Mouse (Mus musculus) heart, embryonic 10.5 days (tissue): ENCODE data around the gene Prpf19. TPM values are rescaled to one million over a fixed set of nuclear protein-coding genes. Genes with fewer than 3 reads are reported as not detected.

Experiments used
- DNase-seq: peaks from one replicate; pipeline ENCODE4 v3.0.0-alpha.2; 2017; ENCODE audit warnings: low spot score
- H3K27ac ChIP-seq: fragments of 300-500 bp; sonication (generic); 2 replicates; pipeline ENCODE4 v1.5.1; 2016; ENCODE audit warnings: mild to moderate bottlenecking
- H3K27me3 ChIP-seq: fragments of 300-500 bp; sonication (generic); 2 replicates; pipeline ENCODE4 v1.6.1; 2016; ENCODE audit warnings: mild to moderate bottlenecking; ENCODE audit not compliant: poor library complexity, insufficient read depth, severe bottlenecking
- H3K36me3 ChIP-seq: fragments of 300-500 bp; sonication (generic); 2 replicates; pipeline ENCODE4 v1.6.1; 2016; ENCODE audit warnings: mild to moderate bottlenecking, moderate library complexity
- H3K4me1 ChIP-seq: fragments of 300-500 bp; sonication (generic); 2 replicates; pipeline ENCODE4 v1.6.1; 2016; ENCODE audit warnings: mild to moderate bottlenecking
- H3K4me3 ChIP-seq: fragments of 300-500 bp; sonication (generic); 2 replicates; pipeline ENCODE4 v1.5.1; 2016; ENCODE audit warnings: mild to moderate bottlenecking, moderate library complexity
- H3K9me3 ChIP-seq: fragments of 300-500 bp; sonication (generic); 2 replicates; pipeline ENCODE4 v1.6.1; 2016; ENCODE audit warnings: mild to moderate bottlenecking, moderate library complexity
- WGBS: fragments of 180-500 bp; shearing (Covaris S2); methylation state at CpG from one replicate; pipeline ENCODE4 v1.1.7; 2016; 5-methylcytosine and 5-hydroxymethylcytosine counted together
- polyA plus RNA-seq: library from polyadenylated mRNA; unstranded; fragments of >200 nt; fragmentation: Nextera tagmentation; extraction: Ambion mirVana; gene quantifications from 2 replicates; pipeline ENCODE4 v1.2.1, GENCODE M21; 2016

Gene Prpf19
- polyA plus RNA-seq, result 21.3 and 48.5 TPM in 2 replicates

DNA sequence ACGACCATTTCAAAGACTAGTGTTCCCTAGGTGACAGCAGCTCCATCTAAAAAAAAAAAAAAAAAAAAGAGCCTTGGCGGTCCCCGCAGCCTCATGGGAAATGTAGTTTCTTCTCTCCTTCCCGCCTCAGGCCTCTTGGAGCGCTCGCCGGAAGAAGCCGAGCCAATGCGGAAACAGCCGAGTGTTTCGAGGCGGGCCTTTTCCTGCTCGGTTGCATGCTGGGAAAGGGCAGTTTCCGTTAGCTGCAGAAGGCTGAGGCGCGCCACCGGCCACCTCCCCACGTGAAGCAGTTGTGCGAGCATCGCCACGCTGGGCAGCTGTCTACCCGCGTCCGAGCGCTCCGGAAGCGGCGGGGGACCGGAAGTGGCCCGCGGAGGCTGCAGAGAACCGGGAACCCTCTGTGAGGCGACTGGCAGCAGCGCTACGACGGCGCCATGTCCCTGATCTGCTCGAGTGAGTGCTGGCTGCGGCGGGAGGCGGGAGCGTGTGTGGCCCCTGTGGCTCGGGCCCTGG lies at the start of gene Prpf19:
Gene Prpf19, plus strand, starts transcription at position 216 of the 513 bp plus-strand sequence.
- Histone ChIP-seq H3K4me3 (peak within 1 kb of the TSS; percentile 93), H3K27ac (peak within 1 kb of the TSS; percentile 92), H3K27me3 (no peaks in the 10 kb centered on the region), H3K36me3 (peaks cover 29% of the 10 kb centered on the region), H3K4me1 (peaks cover 22% of the 10 kb centered on the region), H3K9me3 (no peaks in the 10 kb centered on the region)
- DNase-seq, result peak; percentile 99
- under 1% methylated on average over 43 of the region's 43 CpGs for WGBS

DNA sequence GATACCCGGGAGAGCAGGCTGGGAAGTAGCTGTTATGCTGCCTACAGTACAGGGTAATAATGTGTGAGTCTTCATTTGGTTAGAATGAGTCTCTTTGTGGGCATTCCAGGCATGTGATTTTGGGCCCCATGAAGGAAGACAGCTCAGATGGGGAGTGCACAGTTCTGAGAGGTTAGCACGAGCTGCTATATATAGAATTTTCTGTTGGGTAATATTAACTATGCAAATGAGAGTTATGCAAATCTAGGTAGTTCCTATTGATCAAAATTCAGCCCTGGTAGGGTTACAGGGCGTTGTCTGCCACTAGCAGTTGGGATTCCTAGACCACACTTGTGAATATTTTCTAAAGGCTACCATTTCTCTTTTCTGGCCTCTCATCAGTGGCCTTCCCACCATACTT lies 49.6 kb upstream of the Prpf19 start:
- Histone ChIP-seq H3K4me3 (no peak overlapping the region), H3K27ac (no peak overlapping the region), H3K27me3 (peaks cover 22% of the 10 kb centered on the region; the same call in 1 of the 2 replicates), H3K36me3 (no peaks in the 10 kb centered on the region), H3K4me1 (peaks cover 18% of the 10 kb centered on the region), H3K9me3 (no peaks in the 10 kb centered on the region)
- no peak for DNase-seq
- WGBS, result 74% methylated on average over 3 of the region's 3 CpGs

DNA sequence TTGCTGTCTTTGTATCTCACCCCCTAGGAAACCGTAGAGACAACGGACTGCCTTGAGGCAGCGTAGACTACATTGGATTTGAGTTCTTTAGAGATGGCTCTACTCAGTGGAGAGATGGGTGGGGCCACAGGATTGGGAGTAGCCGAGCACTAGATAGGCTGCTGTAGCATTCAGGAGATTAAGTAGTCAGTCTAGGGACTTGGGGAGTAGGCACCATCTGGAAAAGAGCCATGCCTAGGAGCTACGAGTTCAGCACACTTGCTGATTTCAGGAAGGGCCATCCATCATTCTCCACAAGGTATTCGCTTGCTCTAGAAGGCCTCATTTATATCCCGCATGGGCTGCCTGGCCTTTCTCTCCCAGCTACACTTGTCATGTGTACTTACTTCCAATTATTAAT lies 48.9 kb upstream of the Prpf19 start:
- WGBS, result 71% methylated on average over 7 of the region's 7 CpGs
- no peak overlapping the region for H3K27ac ChIP-seq
- no peaks in the 10 kb centered on the region for H3K9me3 ChIP-seq
- H3K36me3 ChIP-seq, result no peaks in the 10 kb centered on the region
- DNase-seq, result no peak
- no peak overlapping the region for H3K4me3 ChIP-seq
- peaks cover 18% of the 10 kb centered on the region for H3K4me1 ChIP-seq
- H3K27me3 ChIP-seq, result peaks cover 22% of the 10 kb centered on the region; the same call in 1 of the 2 replicates

DNA sequence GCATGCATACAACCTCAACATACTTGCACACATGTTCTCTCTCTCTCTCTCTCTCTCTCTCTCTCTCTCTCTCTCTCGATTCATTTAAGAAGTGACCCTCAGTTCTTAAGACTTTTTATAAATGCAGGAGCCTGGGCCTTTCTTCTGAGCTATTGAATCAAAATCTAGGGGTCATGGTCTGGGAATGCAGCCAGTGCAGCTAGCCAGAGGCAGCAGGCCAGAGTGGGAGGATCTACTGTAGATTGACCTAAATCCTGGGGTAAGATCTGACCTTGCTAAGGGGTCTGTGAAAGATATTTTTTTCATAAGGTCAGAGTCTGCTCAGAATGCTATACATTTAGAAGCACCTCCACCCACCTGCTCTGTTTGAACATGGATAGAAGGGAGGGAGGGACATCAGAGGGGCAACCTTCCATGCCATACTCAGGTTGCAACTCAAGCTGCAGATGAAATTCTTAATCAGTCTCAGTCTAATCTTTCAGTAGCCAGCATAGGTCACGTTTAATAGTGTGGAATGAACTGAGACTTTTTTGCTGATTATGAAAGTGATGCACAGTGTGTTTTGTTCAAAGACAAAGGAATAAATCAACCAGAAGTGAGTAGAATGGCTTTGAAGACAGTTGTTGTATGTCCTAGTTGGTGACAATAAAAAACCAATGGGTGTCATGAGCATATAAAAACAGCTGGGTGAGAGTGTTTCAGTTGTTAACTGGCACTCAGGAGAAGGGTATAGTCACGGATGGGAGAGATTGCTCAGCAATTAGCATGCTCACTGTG lies 47.5 kb upstream of the Prpf19 start:
- H3K9me3 ChIP-seq, result no peaks in the 10 kb centered on the region
- H3K27me3 ChIP-seq, result peaks cover 18% of the 10 kb centered on the region; the same call in 1 of the 2 replicates
- no peak for DNase-seq
- no peak overlapping the region for H3K27ac ChIP-seq
- H3K36me3 ChIP-seq, result no peaks in the 10 kb centered on the region
- H3K4me1 ChIP-seq, result peaks cover 7% of the 10 kb centered on the region
- no peak overlapping the region for H3K4me3 ChIP-seq
- WGBS, result 67% methylated on average over 3 of the region's 3 CpGs

DNA sequence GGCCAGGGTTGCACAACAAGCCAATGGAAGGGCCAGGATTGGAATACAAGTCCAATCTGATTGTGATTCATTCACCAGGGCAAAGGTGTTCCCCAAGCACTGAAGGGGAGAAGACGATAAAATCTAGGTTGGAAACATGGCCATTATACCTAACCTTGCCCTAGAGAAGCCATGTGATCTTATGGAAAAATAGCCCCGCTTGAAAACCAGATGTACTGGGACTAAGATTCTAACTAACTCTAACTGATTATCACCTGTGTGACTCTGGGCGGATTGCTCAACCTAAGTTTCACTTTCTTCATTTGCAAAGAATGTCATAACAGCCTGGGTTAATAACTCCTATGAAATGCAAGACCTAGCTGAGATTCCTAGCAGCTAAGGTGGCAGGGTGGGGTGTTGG lies 39.6 kb upstream of the Prpf19 start:
- H3K9me3 ChIP-seq, result no peaks in the 10 kb centered on the region
- WGBS, result 86% methylated on average over 3 of the region's 3 CpGs
- H3K27me3 ChIP-seq, result no peaks in the 10 kb centered on the region
- peaks cover 6% of the 10 kb centered on the region for H3K4me1 ChIP-seq
- no peak for DNase-seq
- no peak overlapping the region for H3K27ac ChIP-seq
- peaks cover 43% of the 10 kb centered on the region for H3K36me3 ChIP-seq
- no peak overlapping the region for H3K4me3 ChIP-seq

DNA sequence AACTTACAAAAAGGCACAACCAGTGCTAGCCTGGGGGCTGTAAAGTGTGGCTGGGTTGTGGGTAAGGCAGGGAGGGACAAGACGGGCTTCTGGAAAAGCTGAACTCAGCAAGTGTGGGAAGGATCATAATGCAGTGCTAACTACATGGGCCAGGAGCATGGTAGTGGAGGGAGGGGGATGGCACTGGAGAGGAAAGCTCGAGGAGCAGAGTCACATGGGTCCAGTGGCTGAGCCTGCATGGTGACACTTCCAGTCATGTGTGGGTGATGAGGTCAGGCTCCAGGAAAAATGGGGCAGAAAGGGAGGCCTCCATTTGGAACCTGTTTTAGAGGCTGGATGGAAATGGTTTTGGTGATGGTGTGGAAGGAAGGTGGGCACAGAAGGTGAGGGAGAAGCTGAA lies 38.5 kb upstream of the Prpf19 start:
- no peaks in the 10 kb centered on the region for H3K27me3 ChIP-seq
- H3K4me3 ChIP-seq, result no peak overlapping the region
- H3K36me3 ChIP-seq, result peaks cover 54% of the 10 kb centered on the region
- H3K27ac ChIP-seq, result no peak overlapping the region
- no peak for DNase-seq
- H3K4me1 ChIP-seq, result peaks cover 7% of the 10 kb centered on the region
- H3K9me3 ChIP-seq, result no peaks in the 10 kb centered on the region
- 56% methylated on average over 2 of the region's 2 CpGs for WGBS

DNA sequence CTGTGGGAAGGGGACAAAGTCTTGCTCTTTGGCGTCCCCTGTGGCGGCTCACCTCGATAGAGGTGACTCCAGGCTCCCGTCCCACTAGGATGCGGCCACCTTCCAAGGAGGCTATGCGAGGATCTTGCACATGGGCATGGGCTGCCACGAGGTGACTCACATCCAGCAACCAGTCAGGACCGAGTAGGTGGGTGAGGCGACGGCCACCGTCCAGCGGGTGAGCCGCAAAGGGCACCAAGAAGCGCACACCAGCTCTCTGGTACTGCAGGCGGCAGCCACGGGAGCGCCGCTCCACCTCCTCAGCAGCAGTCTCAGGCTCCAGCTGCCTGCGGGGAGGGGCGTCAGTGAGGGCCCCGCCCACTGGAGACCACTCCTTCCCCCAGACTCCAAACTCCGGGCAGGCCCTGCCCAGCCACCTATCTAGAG lies 34.9 kb upstream of the Prpf19 start:
- Histone ChIP-seq H3K27ac (no peak overlapping the region), H3K9me3 (no peaks in the 10 kb centered on the region), H3K36me3 (peaks cover 90% of the 10 kb centered on the region), H3K4me3 (no peak overlapping the region), H3K4me1 (peaks cover 7% of the 10 kb centered on the region), H3K27me3 (no peaks in the 10 kb centered on the region)
- no peak for DNase-seq
- 44% methylated on average over 21 of the region's 22 CpGs for WGBS

DNA sequence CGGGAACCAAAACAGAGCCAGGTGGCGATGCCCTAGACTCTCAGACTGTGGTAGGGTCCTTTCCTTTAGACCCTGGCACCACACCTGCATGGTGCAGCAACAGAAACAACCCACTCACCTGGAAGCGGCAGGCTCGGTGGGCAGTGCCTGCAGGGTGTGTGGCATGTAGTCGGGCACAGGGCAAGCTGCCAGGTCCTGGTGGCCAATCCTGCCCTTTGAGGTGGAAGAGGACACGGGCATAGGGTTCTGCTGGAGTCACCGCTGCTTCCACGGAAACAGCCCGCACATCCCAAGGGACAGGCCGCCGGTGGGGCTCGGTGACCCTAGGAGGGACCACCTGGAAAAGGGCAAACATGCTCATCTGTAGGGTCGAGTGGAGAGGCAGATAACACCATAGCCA lies 28.7 kb upstream of the Prpf19 start:
- 92% methylated on average over 13 of the region's 13 CpGs for WGBS
- Histone ChIP-seq H3K4me3 (no peak overlapping the region), H3K36me3 (peaks cover 67% of the 10 kb centered on the region)

DNA sequence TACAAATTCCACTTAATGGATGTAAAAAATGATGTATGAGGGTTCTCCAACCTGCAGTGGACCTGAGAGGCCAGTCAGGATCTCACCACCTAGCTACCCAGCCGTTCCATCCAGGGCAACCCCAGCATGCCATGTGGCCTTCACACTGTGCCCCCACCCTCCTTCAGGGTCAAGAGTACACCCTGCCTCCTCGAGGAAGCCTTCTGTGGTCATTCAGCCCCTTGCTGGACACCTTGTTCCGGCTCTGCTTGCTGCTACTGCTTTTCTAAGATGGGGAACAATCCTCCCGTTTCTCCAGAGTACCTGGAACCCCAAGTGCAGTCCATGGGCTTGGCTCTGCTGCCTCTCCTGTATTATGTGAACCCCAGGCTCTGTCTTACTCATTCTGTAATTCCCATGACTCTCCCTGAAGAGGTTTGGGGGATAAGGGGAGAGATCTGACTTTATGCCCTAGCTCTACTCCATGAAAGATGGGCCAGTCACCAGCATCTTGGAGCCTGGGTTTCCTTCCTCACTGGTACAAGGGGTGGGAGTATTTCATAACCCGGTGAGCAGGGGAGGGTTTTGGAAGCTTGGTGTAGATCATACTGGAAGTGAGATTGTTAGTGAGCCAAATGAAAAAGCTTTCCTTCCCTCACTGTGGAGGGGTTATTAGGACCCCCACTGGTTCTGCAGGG lies 26.9 kb upstream of the Prpf19 start:
- peaks cover 67% of the 10 kb centered on the region for H3K36me3 ChIP-seq
- no peaks in the 10 kb centered on the region for H3K27me3 ChIP-seq
- WGBS, result 42% methylated on average over 5 of the region's 5 CpGs
- no peak for DNase-seq
- 0 out of 2 replicates have a peak overlapping the region, but pooled peaks have one; percentile 96 for H3K27ac ChIP-seq
- peak overlapping the region; percentile 89 for H3K4me3 ChIP-seq
- H3K4me1 ChIP-seq, result peaks cover 34% of the 10 kb centered on the region
- no peaks in the 10 kb centered on the region for H3K9me3 ChIP-seq

More for the DNA sequence above, 28.7 kb upstream of the Prpf19 start:
- Histone ChIP-seq H3K9me3 (no peaks in the 10 kb centered on the region), H3K27me3 (no peaks in the 10 kb centered on the region), H3K27ac (no peak overlapping the region), H3K4me1 (peaks cover 32% of the 10 kb centered on the region)
- DNase-seq, result no peak

DNA sequence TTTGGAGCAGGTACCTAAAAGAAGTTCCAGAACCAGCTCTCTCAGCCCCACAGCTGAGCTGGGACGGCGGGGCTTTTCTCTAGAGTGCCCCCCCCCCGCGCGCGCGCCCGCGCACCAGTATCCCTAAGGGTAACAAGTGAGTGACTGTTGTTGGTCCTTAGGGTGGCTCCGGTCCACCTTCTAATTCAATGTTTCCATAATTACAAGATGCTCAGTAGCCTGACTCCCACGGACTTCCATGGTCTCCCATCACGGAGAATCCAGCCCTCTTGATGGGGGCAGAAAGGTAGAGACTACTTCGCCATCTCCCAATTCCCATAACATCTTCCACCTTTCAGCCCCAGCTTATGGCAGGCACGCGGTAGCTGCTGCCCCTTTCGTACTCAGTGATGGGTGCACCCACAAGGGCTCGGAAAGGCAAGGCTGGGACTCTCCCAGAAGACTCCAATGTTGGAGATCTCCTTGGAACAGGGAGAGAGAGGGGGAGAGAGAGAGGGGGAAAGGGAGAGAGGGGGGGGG lies 26.3 kb upstream of the Prpf19 start:
- Histone ChIP-seq H3K9me3 (no peaks in the 10 kb centered on the region), H3K4me1 (peaks cover 34% of the 10 kb centered on the region), H3K36me3 (peaks cover 67% of the 10 kb centered on the region), H3K4me3 (peak overlapping the region; percentile 89), H3K27ac (peak overlapping the region; percentile 96), H3K27me3 (no peaks in the 10 kb centered on the region)
- WGBS, result under 1% methylated on average over 17 of the region's 17 CpGs
- no peak for DNase-seq

DNA sequence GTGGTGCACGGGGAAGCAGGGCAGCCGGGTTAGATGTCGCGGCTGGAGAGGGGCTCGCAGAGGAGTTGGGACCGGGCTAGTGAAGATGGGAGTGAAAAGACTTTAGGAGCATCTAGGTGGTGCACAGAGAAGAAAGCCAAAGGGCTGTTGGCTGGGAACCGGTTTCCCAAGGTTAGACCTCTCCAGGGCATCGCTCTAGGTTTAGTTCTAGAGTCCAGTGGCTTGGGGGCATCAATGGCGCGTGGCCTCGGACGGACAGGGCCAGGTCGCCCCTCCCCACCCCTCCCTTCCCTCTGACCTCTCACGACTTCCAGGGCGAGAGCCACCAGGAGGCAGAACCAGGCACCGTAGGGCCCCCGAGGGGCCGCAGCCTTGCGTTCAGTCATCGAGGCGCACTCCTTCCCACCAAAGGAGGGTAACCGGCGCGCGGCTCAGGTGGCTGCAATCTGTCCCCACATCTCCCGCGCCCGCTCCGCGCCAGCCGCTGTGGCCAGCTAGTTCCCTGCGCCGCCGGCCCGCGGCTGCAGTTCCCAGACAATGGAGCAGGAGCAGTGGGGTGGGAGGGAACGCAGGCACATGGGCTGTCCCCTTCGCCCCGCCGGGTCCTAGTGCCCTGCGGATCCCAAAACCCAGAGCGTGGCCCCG lies 25.7 kb upstream of the Prpf19 start:
- H3K36me3 ChIP-seq, result peaks cover 67% of the 10 kb centered on the region
- peak; percentile 89 for DNase-seq
- no peaks in the 10 kb centered on the region for H3K27me3 ChIP-seq
- peak overlapping the region; percentile 96 for H3K27ac ChIP-seq
- under 1% methylated on average over 43 of the region's 43 CpGs for WGBS
- no peaks in the 10 kb centered on the region for H3K9me3 ChIP-seq
- H3K4me1 ChIP-seq, result peaks cover 34% of the 10 kb centered on the region
- H3K4me3 ChIP-seq, result peak overlapping the region; percentile 89

DNA sequence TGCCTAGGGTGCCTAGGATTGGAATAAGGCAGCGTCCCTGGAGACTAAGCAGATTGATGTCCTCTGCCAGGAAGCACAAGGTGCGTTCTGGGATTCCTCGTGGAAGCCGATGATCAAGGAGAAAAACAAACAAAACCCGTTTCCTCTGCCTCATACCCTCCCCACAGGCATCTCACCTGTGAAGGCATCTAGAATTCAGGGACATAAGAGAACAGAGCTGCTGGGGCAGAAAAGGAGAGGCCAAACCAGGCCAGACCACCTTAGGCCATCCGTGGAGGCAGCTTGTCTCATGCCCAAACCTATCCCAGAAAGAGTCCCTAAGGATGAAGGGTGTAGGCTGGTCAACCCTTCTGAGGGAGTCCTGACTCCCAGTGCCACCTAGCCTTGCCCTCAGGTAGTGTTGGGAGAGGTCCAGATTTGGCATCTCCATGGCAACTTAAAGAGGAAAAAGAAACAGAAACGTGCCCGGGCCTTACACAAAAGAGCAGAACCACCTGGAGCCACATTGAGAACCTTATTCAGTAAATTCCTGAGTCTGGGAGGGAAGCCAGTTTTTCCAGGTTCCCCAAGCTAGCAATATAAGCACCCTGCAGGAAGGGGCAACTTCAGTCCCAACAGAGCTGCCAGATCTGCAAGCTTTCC lies 25.0 kb upstream of the Prpf19 start, which contains the start of gene Tmem132a:
Gene Tmem132a, minus strand, starts transcription at position 55 of the 642 bp plus-strand sequence.
- Histone ChIP-seq H3K9me3 (no peaks in the 10 kb centered on the region), H3K4me3 (peak within 1 kb of the TSS; percentile 89), H3K36me3 (peaks cover 61% of the 10 kb centered on the region), H3K4me1 (peaks cover 34% of the 10 kb centered on the region), H3K27me3 (no peaks in the 10 kb centered on the region), H3K27ac (peak within 1 kb of the TSS; percentile 96)
- WGBS, result 5% methylated on average over 8 of the region's 8 CpGs
- no peak for DNase-seq
